Mouse (Mus musculus) heart, adult 2 months (tissue): Measurements from ENCODE around the gene Sept4.

Experiments used
- CTCF ChIP-seq: fragments of 200-600 bp; IDR thresholded peaks from 2 replicates; pipeline ENCODE4 v1.8.1; 2022; ENCODE audit warnings: antibody characterized with exemption, mild to moderate bottlenecking, moderate library complexity
- EP300 ChIP-seq: fragments of 200-500 bp; IDR thresholded peaks from 2 replicates; pipeline ENCODE4 v1.6.1; 2011; ENCODE audit warnings: low read depth, low read length, control low read depth; ENCODE audit not compliant: insufficient read depth

DNA sequence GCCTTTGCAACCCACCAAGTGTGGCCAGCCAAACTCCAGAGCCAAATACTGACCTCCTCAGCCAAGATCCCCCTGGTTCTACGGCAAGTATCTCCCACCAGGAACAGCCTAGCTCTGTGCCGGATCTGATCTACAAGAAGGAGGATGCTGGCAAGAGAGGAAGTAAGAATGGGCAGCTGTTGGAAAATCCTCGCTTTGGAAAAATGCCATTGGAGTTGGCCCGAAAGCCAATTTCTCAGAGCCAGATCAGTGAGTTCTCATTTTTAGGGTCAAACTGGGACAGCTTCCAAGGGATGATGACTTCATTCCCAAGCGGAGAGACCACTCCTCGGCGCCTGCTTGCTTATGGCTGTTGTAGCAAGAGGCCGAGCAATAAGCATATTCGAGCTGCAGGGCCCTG lies 42.8 kb downstream of the Sept4 start:
- TF ChIP-seq CTCF (no peak), EP300 (no peak)
